Mouse (Mus musculus): ENCODE results near the gene Kmt2e. TPM values are rescaled to one million over a fixed set of nuclear protein-coding genes. Genes with fewer than 3 reads are reported as not detected.
A peak's percentile ranks its signal among the peaks of the same experiment; 100 is the strongest.

Gene Kmt2e
- polyA plus RNA-seq, 1 experiment from 2014 or later: 103 TPM

DNA sequence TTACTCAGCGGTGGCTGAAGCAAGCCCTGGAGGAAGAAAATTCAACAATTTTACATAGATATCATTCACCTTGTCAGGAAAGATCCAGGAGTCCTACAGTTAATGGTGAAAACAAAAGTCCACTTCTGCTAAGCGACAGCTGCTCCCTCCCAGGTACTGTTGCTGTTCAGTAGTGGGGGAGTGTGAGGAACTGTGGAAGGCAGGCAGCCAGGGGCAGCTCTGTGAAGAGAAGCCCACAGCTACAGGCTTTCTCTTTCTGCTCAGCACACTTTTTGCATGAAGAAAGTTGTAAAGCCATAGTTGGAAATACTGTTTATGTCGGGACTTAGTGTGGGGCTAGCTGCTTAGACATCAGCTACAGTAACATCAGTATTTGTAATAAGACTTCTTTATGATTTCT lies 62.2 kb downstream of the Kmt2e start:
- Histone ChIP-seq H3K4me1 (ENCODE audit: control insufficient read depth, insufficient read depth, low read length) (no peaks in the 10 kb centered on the region), H3K36me3 (ENCODE audit: control insufficient read depth, insufficient read depth, low read length) (peaks cover 80% of the 10 kb centered on the region), H3K27ac (ENCODE audit: low read length) (no peak overlapping the region), H3K9ac (replicated peaks; ENCODE audit: low read depth, low read length) (no peak overlapping the region), H3K4me2 (replicated peaks; ENCODE audit: low read depth, low read length) (no peak overlapping the region), H3K9me3 (ENCODE audit: control insufficient read depth, low read depth, low read length) (no peaks in the 10 kb centered on the region), H3K4me3 (ENCODE audit: low read depth, low read length) (no peak overlapping the region), H3K27me3 (ENCODE audit: control insufficient read depth, insufficient read depth, low read length) (no peaks in the 10 kb centered on the region)
- 79% methylated on average over 3 of the region's 3 CpGs for whole genome bisulfite sequencing
- ATAC-seq (ENCODE audit: insufficient number of reproducible peaks, insufficient read depth, low FRiP score, low read depth): no peak

GRCm38 (mm10) chr5:23496933-23497332 lies 62.7 kb downstream of the Kmt2e start:
- Histone ChIP-seq H3K27ac (ENCODE audit: low read length) (no peak overlapping the region), H3K9me3 (ENCODE audit: control insufficient read depth, low read depth, low read length) (no peaks in the 10 kb centered on the region), H3K4me2 (replicated peaks; ENCODE audit: low read depth, low read length) (no peak overlapping the region), H3K9ac (replicated peaks; ENCODE audit: low read depth, low read length) (no peak overlapping the region), H3K4me1 (ENCODE audit: control insufficient read depth, insufficient read depth, low read length) (no peaks in the 10 kb centered on the region), H3K27me3 (ENCODE audit: control insufficient read depth, insufficient read depth, low read length) (no peaks in the 10 kb centered on the region), H3K36me3 (ENCODE audit: control insufficient read depth, insufficient read depth, low read length) (peaks cover 83% of the 10 kb centered on the region), H3K4me3 (ENCODE audit: low read depth, low read length) (no peak overlapping the region)
- ATAC-seq (ENCODE audit: insufficient number of reproducible peaks, insufficient read depth, low FRiP score, low read depth): no peak
- WGBS: 90% methylated on average over 5 of the region's 5 CpGs

- Histone ChIP-seq H3K27me3 (ENCODE audit: control insufficient read depth, insufficient read depth, low read length) (no peaks in the 10 kb centered on the region), H3K9ac (replicated peaks; ENCODE audit: low read depth, low read length) (no peak overlapping the region), H3K36me3 (ENCODE audit: control insufficient read depth, insufficient read depth, low read length) (peaks cover 84% of the 10 kb centered on the region), H3K9me3 (ENCODE audit: control insufficient read depth, low read depth, low read length) (no peaks in the 10 kb centered on the region), H3K4me1 (ENCODE audit: control insufficient read depth, insufficient read depth, low read length) (no peaks in the 10 kb centered on the region), H3K4me3 (ENCODE audit: low read depth, low read length) (no peak overlapping the region), H3K4me2 (replicated peaks; ENCODE audit: low read depth, low read length) (no peak overlapping the region), H3K27ac (ENCODE audit: low read length) (no peak overlapping the region)
- 88% methylated on average over 10 of the region's 10 CpGs for WGBS
- ATAC-seq (ENCODE audit: insufficient number of reproducible peaks, insufficient read depth, low FRiP score, low read depth): no peak
These were observed 63.7 kb downstream of the Kmt2e start for GRCm38 (mm10) chr5:23497920-23498319.

GRCm38 (mm10) chr5:23499257-23499656 lies 65.0 kb downstream of the Kmt2e start:
- WGBS: 93% methylated on average over 16 of the region's 16 CpGs
- no peaks in the 10 kb centered on the region for H3K4me1 ChIP-seq (ENCODE audit: control insufficient read depth, insufficient read depth, low read length)
- no peak overlapping the region for H3K27ac ChIP-seq (ENCODE audit: low read length)
- peaks cover 78% of the 10 kb centered on the region for H3K36me3 ChIP-seq (ENCODE audit: control insufficient read depth, insufficient read depth, low read length)
- no peak overlapping the region for H3K4me2 ChIP-seq (replicated peaks; ENCODE audit: low read depth, low read length)
- H3K4me3 ChIP-seq (ENCODE audit: low read depth, low read length): no peak overlapping the region
- no peak overlapping the region for H3K9ac ChIP-seq (replicated peaks; ENCODE audit: low read depth, low read length)
- no peaks in the 10 kb centered on the region for H3K9me3 ChIP-seq (ENCODE audit: control insufficient read depth, low read depth, low read length)
- no peaks in the 10 kb centered on the region for H3K27me3 ChIP-seq (ENCODE audit: control insufficient read depth, insufficient read depth, low read length)
- ATAC-seq (ENCODE audit: insufficient number of reproducible peaks, insufficient read depth, low FRiP score, low read depth): no peak

GRCm38 (mm10) chr5:23500715-23501114 lies 66.5 kb downstream of the Kmt2e start:
- no peak for ATAC-seq (ENCODE audit: insufficient number of reproducible peaks, insufficient read depth, low FRiP score, low read depth)
- Histone ChIP-seq H3K4me2 (replicated peaks; ENCODE audit: low read depth, low read length) (no peak overlapping the region), H3K27me3 (ENCODE audit: control insufficient read depth, insufficient read depth, low read length) (no peaks in the 10 kb centered on the region), H3K36me3 (ENCODE audit: control insufficient read depth, insufficient read depth, low read length) (peaks cover 69% of the 10 kb centered on the region), H3K27ac (ENCODE audit: low read length) (no peak overlapping the region), H3K4me1 (ENCODE audit: control insufficient read depth, insufficient read depth, low read length) (no peaks in the 10 kb centered on the region), H3K4me3 (ENCODE audit: low read depth, low read length) (no peak overlapping the region), H3K9me3 (ENCODE audit: control insufficient read depth, low read depth, low read length) (no peaks in the 10 kb centered on the region), H3K9ac (replicated peaks; ENCODE audit: low read depth, low read length) (no peak overlapping the region)
- 89% methylated on average over 6 of the region's 6 CpGs for WGBS

GRCm38 (mm10) chr5:23501582-23502316 lies 67.5 kb downstream of the Kmt2e start:
- H3K27ac ChIP-seq (ENCODE audit: low read length): no peak overlapping the region
- H3K4me2 ChIP-seq (replicated peaks; ENCODE audit: low read depth, low read length): no peak overlapping the region
- no peaks in the 10 kb centered on the region for H3K27me3 ChIP-seq (ENCODE audit: control insufficient read depth, insufficient read depth, low read length)
- WGBS: 80% methylated on average over 13 of the region's 13 CpGs
- no peak for ATAC-seq (ENCODE audit: insufficient number of reproducible peaks, insufficient read depth, low FRiP score, low read depth)
- no peaks in the 10 kb centered on the region for H3K4me1 ChIP-seq (ENCODE audit: control insufficient read depth, insufficient read depth, low read length)
- H3K9ac ChIP-seq (replicated peaks; ENCODE audit: low read depth, low read length): no peak overlapping the region
- H3K4me3 ChIP-seq (ENCODE audit: low read depth, low read length): no peak overlapping the region
- peaks cover 63% of the 10 kb centered on the region for H3K36me3 ChIP-seq (ENCODE audit: control insufficient read depth, insufficient read depth, low read length)
- no peaks in the 10 kb centered on the region for H3K9me3 ChIP-seq (ENCODE audit: control insufficient read depth, low read depth, low read length)

GRCm38 (mm10) chr5:23502317-23502937 lies 68.2 kb downstream of the Kmt2e start:
- 80% methylated on average over 12 of the region's 13 CpGs for WGBS
- no peak overlapping the region for H3K4me2 ChIP-seq (replicated peaks; ENCODE audit: low read depth, low read length)

DNA sequence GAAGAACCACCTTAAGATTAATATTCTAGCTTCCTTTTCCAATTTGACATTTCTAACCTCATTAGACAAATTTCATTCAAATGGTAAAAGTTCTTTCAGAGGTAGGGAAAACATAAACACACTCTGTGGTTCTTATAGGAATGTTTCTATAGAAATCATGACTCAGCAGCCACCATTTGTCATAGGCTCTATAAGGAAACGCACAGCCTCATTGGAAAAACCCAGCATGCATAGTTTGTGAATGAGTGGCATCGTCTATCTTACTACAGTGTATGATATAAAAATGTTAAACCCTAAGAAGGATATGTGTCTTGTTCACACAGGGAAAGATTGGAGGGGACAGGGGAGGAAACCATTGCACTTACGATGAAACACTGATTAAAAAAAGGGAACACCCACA lies 71.3 kb downstream of the Kmt2e start:
- Histone ChIP-seq H3K27ac (ENCODE audit: low read length) (no peak overlapping the region), H3K4me3 (ENCODE audit: low read depth, low read length) (no peak overlapping the region), H3K27me3 (ENCODE audit: control insufficient read depth, insufficient read depth, low read length) (no peaks in the 10 kb centered on the region), H3K4me2 (replicated peaks; ENCODE audit: low read depth, low read length) (no peak overlapping the region), H3K9ac (replicated peaks; ENCODE audit: low read depth, low read length) (no peak overlapping the region), H3K36me3 (ENCODE audit: control insufficient read depth, insufficient read depth, low read length) (peaks cover 41% of the 10 kb centered on the region), H3K9me3 (ENCODE audit: control insufficient read depth, low read depth, low read length) (no peaks in the 10 kb centered on the region), H3K4me1 (ENCODE audit: control insufficient read depth, insufficient read depth, low read length) (no peaks in the 10 kb centered on the region)
- no peak for ATAC-seq (ENCODE audit: insufficient number of reproducible peaks, insufficient read depth, low FRiP score, low read depth)
- 83% methylated on average over 3 of the region's 3 CpGs for WGBS

More at GRCm38 (mm10) chr5:23502317-23502937, 68.2 kb downstream of the Kmt2e start:
- Histone ChIP-seq H3K9me3 (ENCODE audit: control insufficient read depth, low read depth, low read length) (no peaks in the 10 kb centered on the region), H3K27ac (ENCODE audit: low read length) (no peak overlapping the region), H3K9ac (replicated peaks; ENCODE audit: low read depth, low read length) (no peak overlapping the region), H3K4me3 (ENCODE audit: low read depth, low read length) (no peak overlapping the region), H3K27me3 (ENCODE audit: control insufficient read depth, insufficient read depth, low read length) (no peaks in the 10 kb centered on the region), H3K36me3 (ENCODE audit: control insufficient read depth, insufficient read depth, low read length) (peaks cover 61% of the 10 kb centered on the region), H3K4me1 (ENCODE audit: control insufficient read depth, insufficient read depth, low read length) (no peaks in the 10 kb centered on the region)
- ATAC-seq (ENCODE audit: insufficient number of reproducible peaks, insufficient read depth, low FRiP score, low read depth): peak; percentile 39; the same call in 1 of the 2 replicates

Data from stomach, embryonic 14.5 days (tissue).